Mouse (Mus musculus): ENCODE measurements at regions not wholly inside any gene's neighbourhood (a gene's known extent, or its start where the extent isn't known, plus 50 kb on each side); places are given as distances from the start of the nearest gene placed in this dataset.

DNA sequence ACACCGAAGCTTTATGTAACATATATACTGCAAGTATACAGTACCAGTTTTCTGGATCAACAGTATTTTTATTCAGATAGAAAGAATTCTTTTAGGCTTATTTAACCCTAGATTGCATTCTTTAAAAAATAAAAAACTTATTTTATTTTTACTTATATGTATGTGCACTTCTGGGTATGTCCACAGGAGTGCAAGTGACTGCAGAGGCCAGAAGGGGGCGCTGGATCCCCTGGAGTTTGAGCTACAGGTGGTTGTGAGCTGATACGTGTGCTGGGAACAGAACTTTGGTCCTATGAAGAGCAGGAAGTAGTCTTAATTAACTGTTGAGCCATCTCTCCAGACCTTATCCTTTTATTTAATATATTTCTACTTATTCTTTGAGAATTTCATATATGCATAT is 145.3 kb upstream of the Atp1b1 start:
- Histone ChIP-seq H3K27ac (ENCODE audit: low read depth) (no peak overlapping the region), H3K4me2 (no peak overlapping the region), H3K27me3 (ENCODE audit: insufficient read depth, low read length) (no peaks in the 10 kb centered on the region), H3K4me1 (ENCODE audit: insufficient read depth) (no peaks in the 10 kb centered on the region), H3K9ac (no peak overlapping the region), H3K36me3 (ENCODE audit: insufficient read depth) (no peaks in the 10 kb centered on the region), H3K4me3 (ENCODE audit: low read depth, low read length) (no peak overlapping the region), H3K9me3 (ENCODE audit: low read depth, low read length) (no peaks in the 10 kb centered on the region)
- 68% methylated on average over 3 of the region's 3 CpGs for WGBS
- no peak for DNase-seq
- 0 out of 2 replicates have a peak, but pooled peaks have one; percentile 8 for TF ChIP-seq CTCF (IDR thresholded peaks at IDR 0.05; ENCODE audit: low read depth)
- ATAC-seq (ENCODE audit: insufficient read depth) = no peak

DNA sequence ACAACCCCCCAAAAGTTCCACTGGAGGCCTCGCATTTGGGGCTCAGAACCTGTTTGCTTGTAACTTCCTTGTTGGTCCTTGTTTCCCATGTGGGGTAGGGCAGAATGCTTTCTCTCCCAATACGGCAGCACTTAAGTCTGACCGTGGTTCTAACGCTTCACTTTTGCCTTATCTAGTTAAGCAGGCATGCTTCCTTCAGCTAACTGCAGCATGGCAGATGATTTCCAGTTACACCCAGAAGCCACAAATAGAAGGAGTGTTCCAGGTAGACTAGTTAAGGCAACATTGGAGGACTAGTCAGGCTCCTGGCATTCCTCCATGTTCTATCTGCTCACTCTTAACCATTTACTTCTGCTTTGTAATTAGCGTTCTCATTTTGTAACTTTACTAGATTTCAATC is 144.4 kb upstream of the Atp1b1 start:
- no peaks in the 10 kb centered on the region for H3K9me3 ChIP-seq (ENCODE audit: low read depth, low read length)
- 92% methylated on average over 5 of the region's 5 CpGs for WGBS
- no peak overlapping the region for H3K4me2 ChIP-seq
- H3K27ac ChIP-seq (ENCODE audit: low read depth) = no peak overlapping the region
- H3K4me1 ChIP-seq (ENCODE audit: insufficient read depth) = no peaks in the 10 kb centered on the region
- H3K36me3 ChIP-seq (ENCODE audit: insufficient read depth) = no peaks in the 10 kb centered on the region
- H3K9ac ChIP-seq = no peak overlapping the region
- DNase-seq (no peak), ATAC-seq (ENCODE audit: insufficient read depth) (no peak)
- TF ChIP-seq CTCF (IDR thresholded peaks at IDR 0.05; ENCODE audit: low read depth) = no peak
- no peak overlapping the region for H3K4me3 ChIP-seq (ENCODE audit: low read depth, low read length)
- no peaks in the 10 kb centered on the region for H3K27me3 ChIP-seq (ENCODE audit: insufficient read depth, low read length)

DNA sequence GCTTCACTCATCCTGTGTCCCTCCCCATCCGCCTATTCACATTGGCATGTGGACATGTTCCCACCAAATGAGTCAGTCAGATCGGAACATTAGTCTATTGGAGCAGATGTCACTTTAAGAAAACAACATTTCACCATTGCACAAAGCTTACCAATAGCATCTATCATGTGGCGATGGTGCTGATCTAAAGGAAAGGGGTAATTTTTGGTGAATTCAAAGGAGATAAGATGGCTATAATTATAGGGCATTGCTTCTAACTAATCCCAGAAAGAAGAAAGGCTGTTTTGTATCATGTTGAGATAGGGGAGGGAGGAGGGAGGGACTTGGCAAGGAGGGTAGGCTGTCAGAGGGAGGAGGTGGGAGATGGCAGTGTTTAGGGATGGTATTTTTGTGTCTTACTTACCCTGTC is 132.1 kb upstream of the Atp1b1 start:
- no peak for TF ChIP-seq CTCF (IDR thresholded peaks at IDR 0.05; ENCODE audit: low read depth)
- H3K9me3 ChIP-seq (ENCODE audit: low read depth, low read length) = no peaks in the 10 kb centered on the region
- no peak overlapping the region for H3K27ac ChIP-seq (ENCODE audit: low read depth)
- H3K9ac ChIP-seq = no peak overlapping the region
- H3K4me2 ChIP-seq = no peak overlapping the region
- no peaks in the 10 kb centered on the region for H3K27me3 ChIP-seq (ENCODE audit: insufficient read depth, low read length)
- no peaks in the 10 kb centered on the region for H3K36me3 ChIP-seq (ENCODE audit: insufficient read depth)
- DNase-seq (no peak), ATAC-seq (ENCODE audit: insufficient read depth) (no peak)
- no peak overlapping the region for H3K4me3 ChIP-seq (ENCODE audit: low read depth, low read length)
- 80% methylated on average over 3 of the region's 3 CpGs for WGBS
- H3K4me1 ChIP-seq (ENCODE audit: insufficient read depth) = no peaks in the 10 kb centered on the region

DNA sequence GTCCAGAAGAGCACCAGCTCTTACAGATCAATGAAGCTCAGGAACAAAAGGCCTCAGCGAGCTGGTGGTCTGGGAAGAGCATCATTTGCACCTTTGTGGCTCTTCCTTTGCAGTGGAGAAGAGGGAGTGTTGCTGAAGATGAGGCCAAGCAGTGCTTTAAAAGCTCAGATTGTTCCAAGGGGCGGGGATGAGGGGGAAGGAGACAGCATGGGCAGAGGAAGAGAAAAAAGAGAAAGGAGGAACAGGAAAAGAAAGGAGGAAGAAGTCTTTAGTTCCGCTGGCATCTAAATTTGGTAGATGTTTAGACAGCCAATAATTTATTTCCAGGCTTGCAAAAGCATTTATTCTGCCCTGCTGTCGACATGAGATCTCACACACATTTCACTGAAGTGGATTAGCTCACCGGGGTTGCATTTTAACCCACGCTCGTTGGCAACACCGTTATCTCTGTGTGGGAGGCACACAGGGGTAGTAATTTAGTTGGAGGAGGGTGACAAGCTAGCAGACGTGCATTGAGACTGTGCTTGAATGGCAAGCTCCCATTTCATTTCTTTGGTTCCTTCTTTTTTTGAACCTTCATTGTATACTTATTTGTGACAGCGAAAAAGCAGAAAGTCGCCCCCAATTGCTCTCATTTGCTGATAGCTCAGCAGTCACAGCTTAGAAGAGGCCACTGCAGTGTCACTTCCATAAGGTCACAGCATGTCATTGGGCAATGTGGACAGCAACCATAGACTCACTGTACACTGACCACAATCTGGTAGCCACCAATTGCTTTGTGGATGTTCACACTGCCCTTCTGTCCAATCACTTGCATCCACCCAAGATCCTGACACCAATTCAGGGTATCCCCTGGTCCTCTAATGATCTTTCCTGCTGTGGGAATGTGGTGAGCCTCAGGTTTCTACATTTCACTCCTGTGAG is 128.2 kb upstream of the Atp1b1 start:
- H3K9me3 ChIP-seq (ENCODE audit: low read depth, low read length) = no peaks in the 10 kb centered on the region
- H3K4me2 ChIP-seq = no peak overlapping the region
- no peak overlapping the region for H3K4me3 ChIP-seq (ENCODE audit: low read depth, low read length)
- H3K4me1 ChIP-seq (ENCODE audit: insufficient read depth) = no peaks in the 10 kb centered on the region
- no peak overlapping the region for H3K27ac ChIP-seq (ENCODE audit: low read depth)
- no peak for DNase-seq
- no peaks in the 10 kb centered on the region for H3K27me3 ChIP-seq (ENCODE audit: insufficient read depth, low read length)
- 37% methylated on average over 11 of the region's 11 CpGs for WGBS
- no peak for ATAC-seq (ENCODE audit: insufficient read depth)
- no peaks in the 10 kb centered on the region for H3K36me3 ChIP-seq (ENCODE audit: insufficient read depth)
- no peak for TF ChIP-seq CTCF (IDR thresholded peaks at IDR 0.05; ENCODE audit: low read depth)
- no peak overlapping the region for H3K9ac ChIP-seq

DNA sequence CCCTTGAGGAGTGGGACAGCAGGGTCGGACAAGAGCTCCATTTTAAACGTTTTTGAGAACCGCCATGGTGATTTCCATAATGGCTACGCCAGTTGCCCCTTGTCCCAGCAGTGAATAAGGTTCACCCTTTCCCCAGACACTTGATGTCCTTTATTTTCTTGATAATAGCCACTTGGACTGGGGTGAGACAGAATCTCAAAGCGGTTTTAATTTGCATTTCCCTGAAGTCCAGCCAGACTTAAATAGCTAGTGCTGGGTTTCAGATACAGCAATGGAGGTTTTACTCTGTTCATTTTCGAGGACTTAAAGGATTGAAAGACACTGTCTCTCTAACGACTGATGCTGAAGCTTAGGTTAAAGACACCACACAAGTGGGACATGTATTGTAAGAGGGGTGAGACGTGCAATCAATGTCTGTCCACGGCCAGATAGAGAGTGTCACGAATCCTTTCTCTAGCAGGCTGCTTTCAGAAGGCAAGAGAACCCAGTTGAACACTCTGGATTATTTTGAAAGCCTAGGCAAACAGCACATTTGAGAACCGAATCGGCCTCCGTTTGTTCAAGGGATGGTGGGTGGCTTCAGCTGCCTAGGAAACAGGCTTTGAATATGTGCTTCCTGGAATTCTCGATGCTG is 118.8 kb upstream of the Atp1b1 start:
- Histone ChIP-seq H3K4me3 (ENCODE audit: low read depth, low read length) (no peak overlapping the region), H3K36me3 (ENCODE audit: insufficient read depth) (no peaks in the 10 kb centered on the region), H3K9ac (no peak overlapping the region), H3K27ac (ENCODE audit: low read depth) (no peak overlapping the region), H3K27me3 (ENCODE audit: insufficient read depth, low read length) (no peaks in the 10 kb centered on the region), H3K9me3 (ENCODE audit: low read depth, low read length) (no peaks in the 10 kb centered on the region), H3K4me1 (ENCODE audit: insufficient read depth) (no peaks in the 10 kb centered on the region), H3K4me2 (no peak overlapping the region)
- no peak for DNase-seq
- ATAC-seq (ENCODE audit: insufficient read depth) = no peak
- WGBS = 63% methylated on average over 14 of the region's 14 CpGs
- TF ChIP-seq CTCF (IDR thresholded peaks at IDR 0.05; ENCODE audit: low read depth) = no peak

DNA sequence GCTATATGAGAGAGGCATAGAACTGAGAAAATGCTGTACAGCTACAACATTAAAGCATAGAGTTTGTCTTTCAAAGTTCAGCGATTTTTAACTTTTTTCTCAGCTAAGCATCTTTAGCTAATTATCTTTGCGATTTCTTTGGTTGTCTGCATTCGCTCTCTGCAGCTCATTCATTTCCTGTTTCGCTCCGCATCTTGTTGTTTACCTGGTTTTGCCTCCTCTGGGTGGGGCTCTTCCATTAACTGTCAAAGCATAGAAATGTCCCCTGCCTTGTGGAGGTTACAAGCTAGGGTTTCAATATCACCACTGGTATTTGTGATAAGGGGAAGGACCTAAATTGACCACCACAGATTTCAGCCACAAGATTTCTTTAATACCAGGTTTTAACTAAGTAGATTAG is 115.5 kb upstream of the Atp1b1 start:
- 78% methylated on average over 5 of the region's 5 CpGs for WGBS
- DNase-seq = no peak
- Histone ChIP-seq H3K36me3 (ENCODE audit: insufficient read depth) (no peaks in the 10 kb centered on the region), H3K9ac (no peak overlapping the region), H3K9me3 (ENCODE audit: low read depth, low read length) (no peaks in the 10 kb centered on the region), H3K27me3 (ENCODE audit: insufficient read depth, low read length) (no peaks in the 10 kb centered on the region), H3K27ac (ENCODE audit: low read depth) (no peak overlapping the region), H3K4me3 (ENCODE audit: low read depth, low read length) (no peak overlapping the region), H3K4me2 (no peak overlapping the region), H3K4me1 (ENCODE audit: insufficient read depth) (peaks cover 5% of the 10 kb centered on the region; the same call in 1 of the 2 replicates)
- ATAC-seq (ENCODE audit: insufficient read depth) = no peak
- TF ChIP-seq CTCF (IDR thresholded peaks at IDR 0.05; ENCODE audit: low read depth) = no peak

DNA sequence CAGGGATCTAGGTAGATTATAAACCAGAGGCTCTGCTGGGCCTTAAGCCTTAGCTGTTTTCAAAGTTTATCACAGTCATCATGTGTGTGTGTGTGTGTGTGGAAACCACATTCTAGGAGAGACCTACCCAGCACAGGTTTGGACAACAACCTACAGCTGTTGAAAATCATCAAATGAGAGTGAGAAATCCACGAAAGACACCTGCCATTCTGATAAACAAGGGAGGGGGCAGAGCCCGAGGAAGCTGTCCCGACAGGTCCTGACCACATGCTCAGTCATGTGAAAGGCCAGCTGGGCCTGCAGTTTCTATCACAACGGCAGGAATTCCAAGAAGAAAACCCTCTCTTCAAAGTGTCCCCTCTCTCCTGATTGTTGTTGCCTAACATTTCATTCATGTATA is 114.0 kb upstream of the Atp1b1 start:
- H3K4me1 ChIP-seq (ENCODE audit: insufficient read depth) = peaks cover 5% of the 10 kb centered on the region; the same call in 1 of the 2 replicates
- no peak overlapping the region for H3K27ac ChIP-seq (ENCODE audit: low read depth)
- WGBS = 18% methylated on average over 4 of the region's 4 CpGs

More for the DNA sequence above, 114.0 kb upstream of the Atp1b1 start:
- H3K9me3 ChIP-seq (ENCODE audit: low read depth, low read length) = no peaks in the 10 kb centered on the region
- no peak overlapping the region for H3K4me2 ChIP-seq
- ATAC-seq (ENCODE audit: insufficient read depth) (no peak), DNase-seq (no peak)
- no peak overlapping the region for H3K9ac ChIP-seq
- no peak for TF ChIP-seq CTCF (IDR thresholded peaks at IDR 0.05; ENCODE audit: low read depth)
- H3K36me3 ChIP-seq (ENCODE audit: insufficient read depth) = no peaks in the 10 kb centered on the region
- H3K4me3 ChIP-seq (ENCODE audit: low read depth, low read length) = no peak overlapping the region
- no peaks in the 10 kb centered on the region for H3K27me3 ChIP-seq (ENCODE audit: insufficient read depth, low read length)
